Mouse (Mus musculus) heart, adult 2 months (tissue): ENCODE data around the gene Phactr1. TPM values are rescaled to one million over a fixed set of nuclear protein-coding genes. Genes with fewer than 3 reads are reported as not detected.

Experiments used
- DNase-seq, 2 experiments: peaks; one replicate each; pipeline ENCODE4 v3.0.0; 2021
- H3K27ac ChIP-seq: fragments of 200-600 bp; 2 replicates; pipeline ENCODE4 v1.8.1; 2022
- H3K27me3 ChIP-seq: fragments of 200-500 bp; 2 replicates; pipeline ENCODE4 v1.6.1; 2012; ENCODE audit warnings: mild to moderate bottlenecking, low read length, inconsistent platforms, mixed read lengths; ENCODE audit not compliant: control insufficient read depth, insufficient read depth
- H3K36me3 ChIP-seq: fragments of 200-500 bp; 2 replicates; pipeline ENCODE4 v1.6.1; 2012; ENCODE audit warnings: low read length, inconsistent platforms; ENCODE audit not compliant: control insufficient read depth, insufficient read depth
- H3K4me1 ChIP-seq: fragments of 200-500 bp; 2 replicates; pipeline ENCODE4 v1.6.1; 2011; ENCODE audit warnings: low read length; ENCODE audit not compliant: control insufficient read depth, insufficient read depth
- H3K4me3 ChIP-seq: fragments of 200-600 bp; 2 replicates; pipeline ENCODE4 v1.8.1; 2022
- H3K79me2 ChIP-seq: fragments of 200-500 bp; replicated peaks from 2 replicates; pipeline ENCODE4 v1.6.1; 2012; ENCODE audit warnings: mild to moderate bottlenecking, inconsistent platforms, low read length, moderate library complexity, mixed read lengths; ENCODE audit not compliant: control insufficient read depth, insufficient read depth
- H3K9ac ChIP-seq: fragments of 200-500 bp; 2 replicates; pipeline ENCODE4 v1.6.1; 2012; ENCODE audit warnings: low read depth, mild to moderate bottlenecking, control low read depth, inconsistent platforms, low read length, mixed read lengths
- CTCF ChIP-seq: fragments of 200-600 bp; IDR thresholded peaks from 2 replicates; pipeline ENCODE4 v1.8.1; 2022; ENCODE audit warnings: antibody characterized with exemption, mild to moderate bottlenecking, moderate library complexity
- EP300 ChIP-seq: fragments of 200-500 bp; IDR thresholded peaks from 2 replicates; pipeline ENCODE4 v1.6.1; 2011; ENCODE audit warnings: low read depth, low read length, control low read depth; ENCODE audit not compliant: insufficient read depth
- POLR2A ChIP-seq: fragments of 200-500 bp; IDR thresholded peaks from 2 replicates; pipeline ENCODE4 v1.6.1; 2011; ENCODE audit warnings: mild to moderate bottlenecking, low read depth, low read length, control low read depth; ENCODE audit not compliant: insufficient read depth
- WGBS: fragments of 180-500 bp; shearing (Covaris S2); methylation state at CpG from one replicate; pipeline ENCODE4 v1.1.7; 2018; 5-methylcytosine and 5-hydroxymethylcytosine counted together
- intact Hi-C: fragments of 180-260 bp; cut with DNase I; formaldehyde crosslinking; loops from one replicate; pipeline ENCODE4 v1.15.1; 2025
- polyA plus RNA-seq: library from polyadenylated mRNA; depleted of rRNA; stranded (reverse); fragments of >200 nt; gene quantifications from 2 replicates; pipeline ENCODE4 v1.2.3, GENCODE M21; 2012
- total RNA-seq, 2 experiments: library from RNA; stranded (reverse); gene quantifications; 2 replicates each; pipeline ENCODE4 v1.2.3; 2021

The Phactr1 gene
- total and polyA plus RNA-seq, 3 experiments: 3.0 to 5.5 (median 4.6) TPM

DNA sequence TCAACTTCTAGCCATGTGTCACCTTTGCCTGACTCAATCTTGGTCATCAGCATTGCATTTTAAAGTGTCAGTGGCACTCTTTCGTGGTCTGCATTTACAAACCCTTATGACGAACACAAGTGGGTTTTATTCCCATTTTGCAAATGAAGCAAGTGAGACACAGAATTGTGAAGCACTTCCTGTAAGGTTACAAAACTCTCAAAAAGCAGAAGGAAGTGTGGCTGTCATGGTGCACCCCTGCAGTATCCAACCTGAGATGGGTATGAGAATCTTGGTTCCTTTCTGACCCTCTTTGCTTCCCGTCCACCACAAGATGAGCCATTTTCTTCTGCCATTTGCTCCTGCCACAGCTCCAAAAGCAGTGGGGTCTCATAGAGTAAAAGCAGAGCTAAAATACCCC lies 295.7 kb downstream of the Phactr1 start:
- Histone ChIP-seq H3K9ac (no peak overlapping the region), H3K27me3 (no peaks in the 10 kb centered on the region), H3K27ac (no peak overlapping the region), H3K79me2 (no peaks in the 10 kb centered on the region), H3K4me1 (peaks cover 3% of the 10 kb centered on the region), H3K4me3 (no peak overlapping the region), H3K36me3 (no peaks in the 10 kb centered on the region; the same call in 1 of the 2 replicates)
- TF ChIP-seq EP300 (no peak), CTCF (no peak), POLR2A (no peak)
- 86% methylated on average over 3 of the region's 3 CpGs for WGBS
- intact Hi-C loops: no loop called here
- DNase-seq: no peak

DNA sequence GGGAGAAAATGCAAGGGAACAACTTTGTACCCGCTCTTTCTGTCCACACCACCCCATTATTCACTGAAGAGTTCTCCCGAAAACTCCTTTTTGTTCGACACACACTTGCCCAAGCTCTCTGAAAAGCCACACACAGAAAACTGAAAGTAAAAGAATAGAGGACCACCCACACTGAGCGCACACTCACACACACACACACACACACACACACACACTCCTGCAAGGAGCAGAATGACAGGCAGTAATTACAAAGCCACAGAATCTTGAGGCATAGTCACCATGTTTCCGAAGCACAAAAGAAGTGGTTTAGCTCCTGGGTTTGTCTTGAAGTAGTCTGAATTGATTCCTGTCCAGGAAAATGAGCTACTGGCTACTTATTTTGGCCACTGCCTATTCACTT lies 296.5 kb downstream of the Phactr1 start:
- DNase-seq: no peak
- no peaks in the 10 kb centered on the region for H3K79me2 ChIP-seq
- intact Hi-C loops: no loop called here
- no peak overlapping the region for H3K9ac ChIP-seq
- WGBS: 88% methylated on average over 5 of the region's 5 CpGs
- no peak for TF ChIP-seq POLR2A
- TF ChIP-seq CTCF: no peak
- TF ChIP-seq EP300: no peak
- H3K27me3 ChIP-seq: no peaks in the 10 kb centered on the region
- peaks cover 3% of the 10 kb centered on the region for H3K4me1 ChIP-seq
- H3K36me3 ChIP-seq: no peaks in the 10 kb centered on the region; the same call in 1 of the 2 replicates
- no peak overlapping the region for H3K4me3 ChIP-seq
- no peak overlapping the region for H3K27ac ChIP-seq

DNA sequence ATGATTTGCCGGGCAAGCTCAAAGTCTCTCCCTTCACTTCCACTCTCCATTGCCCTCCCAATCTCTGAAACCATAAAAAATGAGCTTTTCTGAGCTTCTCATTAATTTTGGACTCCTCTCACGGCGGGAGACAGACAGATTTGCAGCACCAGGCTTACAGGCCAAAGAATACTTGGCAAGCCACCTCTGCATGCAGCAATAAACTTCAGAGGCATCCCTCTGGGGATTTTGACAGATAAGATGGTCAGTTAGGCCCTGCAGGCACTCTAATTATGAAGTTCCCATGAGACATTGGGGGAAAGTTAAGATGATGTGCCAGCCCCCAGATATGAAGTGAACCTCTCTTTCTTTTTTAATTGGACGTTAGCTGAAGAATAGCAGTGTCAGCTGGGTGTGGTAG lies 300.2 kb downstream of the Phactr1 start:
- no peaks in the 10 kb centered on the region for H3K36me3 ChIP-seq
- TF ChIP-seq EP300 (no peak), CTCF (no peak), POLR2A (no peak)
- no peak overlapping the region for H3K27ac ChIP-seq
- no peak overlapping the region for H3K9ac ChIP-seq
- no peaks in the 10 kb centered on the region for H3K4me1 ChIP-seq
- peak in 1 of 2 experiments; percentile 7 for DNase-seq
- no peaks in the 10 kb centered on the region for H3K27me3 ChIP-seq
- WGBS: 69% methylated on average over 4 of the region's 4 CpGs
- H3K79me2 ChIP-seq: no peaks in the 10 kb centered on the region
- intact Hi-C loops: no loop called here
- H3K4me3 ChIP-seq: no peak overlapping the region

DNA sequence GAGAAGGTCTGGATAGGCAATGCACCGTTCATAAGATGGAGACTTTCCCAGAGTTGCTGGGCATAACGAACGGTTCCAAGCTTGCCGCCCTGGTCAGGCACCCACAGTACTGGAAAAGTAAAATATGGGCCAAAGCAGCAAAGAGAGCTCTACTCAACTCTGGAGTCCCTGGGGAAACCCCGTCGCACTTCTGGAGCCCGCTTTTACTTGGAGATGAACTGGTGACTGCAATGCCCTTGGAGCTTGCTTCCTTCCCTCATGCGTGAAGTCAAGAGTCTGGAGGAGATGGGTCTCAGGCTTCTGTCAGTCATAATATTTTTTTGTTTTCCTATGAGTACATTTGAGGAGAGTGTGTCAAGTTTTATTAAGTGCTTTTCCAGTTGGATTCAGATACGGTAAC lies 302.2 kb downstream of the Phactr1 start:
- Histone ChIP-seq H3K36me3 (no peaks in the 10 kb centered on the region), H3K27me3 (no peaks in the 10 kb centered on the region), H3K4me1 (no peaks in the 10 kb centered on the region), H3K27ac (no peak overlapping the region), H3K9ac (no peak overlapping the region), H3K4me3 (no peak overlapping the region), H3K79me2 (no peaks in the 10 kb centered on the region)
- intact Hi-C loops: no loop called here
- TF ChIP-seq POLR2A: no peak
- TF ChIP-seq CTCF: no peak
- no peak for TF ChIP-seq EP300
- WGBS: 71% methylated on average over 9 of the region's 9 CpGs
- DNase-seq: no peak

DNA sequence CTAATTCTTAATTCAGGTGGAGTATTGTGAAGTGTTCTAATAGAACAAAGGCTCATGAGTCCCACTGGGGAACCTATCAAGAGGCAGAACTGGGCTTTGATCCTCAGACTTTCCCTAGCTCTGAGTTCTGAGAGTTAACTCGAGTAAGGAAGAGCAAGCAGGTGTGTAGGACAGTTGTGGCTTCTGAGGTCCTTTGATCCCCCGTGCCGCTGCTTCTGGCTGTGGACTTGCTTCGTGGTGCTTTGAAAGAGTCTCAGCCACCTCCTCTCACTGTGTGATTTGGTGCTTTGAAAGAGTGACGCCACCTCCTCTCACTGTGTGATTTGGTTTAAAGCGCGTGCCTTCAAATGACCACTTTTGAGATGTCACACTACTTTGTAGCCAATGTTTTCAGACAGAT lies 305.4 kb downstream of the Phactr1 start:
- Histone ChIP-seq H3K4me1 (peaks cover 1% of the 10 kb centered on the region; the same call in 1 of the 2 replicates), H3K27ac (no peak overlapping the region), H3K79me2 (no peaks in the 10 kb centered on the region), H3K27me3 (no peaks in the 10 kb centered on the region), H3K9ac (no peak overlapping the region), H3K4me3 (no peak overlapping the region), H3K36me3 (no peaks in the 10 kb centered on the region)
- 87% methylated on average over 7 of the region's 7 CpGs for WGBS
- TF ChIP-seq CTCF: no peak
- no peak for TF ChIP-seq EP300
- TF ChIP-seq POLR2A: no peak
- DNase-seq: no peak
- intact Hi-C loops: no loop called here

DNA sequence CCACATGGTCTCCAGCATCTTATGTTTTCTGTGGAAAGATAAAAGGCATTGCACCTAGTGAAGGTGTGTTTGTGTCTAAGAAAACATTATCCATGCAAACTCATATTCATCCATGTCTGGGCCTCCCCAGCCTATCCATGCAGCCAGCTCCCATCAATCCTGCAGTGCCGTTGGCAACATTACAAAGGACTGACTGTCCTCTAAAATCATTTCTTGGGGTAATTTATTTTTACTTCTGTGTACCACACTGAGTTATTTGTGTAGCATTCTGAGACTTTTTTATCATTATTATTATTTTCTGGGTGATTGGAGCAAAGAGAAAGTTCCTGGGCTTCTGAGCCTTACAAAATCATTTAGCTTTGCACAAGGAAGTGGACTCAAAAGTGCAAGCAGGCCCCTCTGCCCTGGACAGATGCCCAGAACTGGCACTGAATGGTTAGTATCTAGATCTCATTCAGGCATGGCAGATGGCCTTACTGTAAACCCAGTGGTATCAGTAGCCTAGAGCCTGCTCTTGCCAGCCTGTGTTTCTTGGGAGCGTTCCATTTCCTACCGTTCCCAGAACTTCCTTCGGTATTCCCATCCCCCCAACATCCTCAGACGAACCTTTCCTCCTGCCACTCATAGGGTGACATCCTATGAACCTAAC lies 307.6 kb downstream of the Phactr1 start:
- Histone ChIP-seq H3K27ac (no peak overlapping the region), H3K4me3 (no peak overlapping the region), H3K27me3 (no peaks in the 10 kb centered on the region), H3K36me3 (no peaks in the 10 kb centered on the region), H3K79me2 (no peaks in the 10 kb centered on the region), H3K4me1 (peaks cover 1% of the 10 kb centered on the region; the same call in 1 of the 2 replicates), H3K9ac (no peak overlapping the region)
- 25% methylated on average over 5 of the region's 5 CpGs for WGBS
- intact Hi-C loops: no loop called here
- TF ChIP-seq CTCF (no peak), EP300 (no peak), POLR2A (no peak)
- no peak for DNase-seq
